Comparison of ENCODE assay signal across 9 mouse cellular contexts in genomic region chr8:72321635-72322441, GRCm38 (mm10). TPM values are rescaled to one million over a fixed set of nuclear protein-coding genes. Genes with fewer than 3 reads are reported as not detected.
A peak's percentile ranks its signal among the peaks of the same experiment; 100 is the strongest.
DNase-seq lines count a peak whose midpoint lies in the region; ATAC-seq and TF ChIP-seq lines count a peak whose summit lies in the region.
"Had no signal": no experiment of that assay in that cellular context is flagged by ENCODE, and none has a peak within 500 bp of the region (broad histone marks: within the 10 kb centered on the region; RNA-seq: fewer than 3 reads in every experiment).

No protein-coding gene starts in this region.

- no peaks in the 10 kb centered on the region for H3K4me1 ChIP-seq in kidney, adult 2 months (ENCODE audit: control insufficient read depth, insufficient read depth, low read length)
- H3K4me1 ChIP-seq in bone marrow macrophage, adult 2 months (ENCODE audit: control insufficient read depth, insufficient read depth, low read length): peaks cover 60% of the 10 kb centered on the region
- peaks cover 50% of the 10 kb centered on the region for H3K4me1 ChIP-seq in liver, embryonic 13.5 days (replicated peaks)

- no peaks in the 10 kb centered on the region for H3K9me3 ChIP-seq in liver, embryonic 13.5 days (replicated peaks)

- H3K4me3 ChIP-seq in kidney, adult 2 months (ENCODE audit: insufficient read depth, low read depth, low read length): peak overlapping the region; percentile 59
- H3K4me3 ChIP-seq in bone marrow macrophage, adult 2 months (ENCODE audit: insufficient read depth, low read length): 0 out of 2 replicates have a peak overlapping the region, but pooled peaks have one; percentile 12
- H3K4me3 ChIP-seq in liver, embryonic 13.5 days (replicated peaks): no peak overlapping the region

- no peak for DNase-seq in kidney, adult 2 months
- DNase-seq in kidney, adult 18-20 months: no peak
- DNase-seq in CD4-positive helper T cell, adult 2 months (ENCODE audit: low read depth, low spot score): peak; percentile 75
- no peak for DNase-seq in liver, embryonic 13.5 days
- DNase-seq in yolk sac, embryonic 10.5 days (ENCODE audit: low spot score): no peak
- DNase-seq in embryo, embryonic 11 days: no peak
- no peak for DNase-seq in gastrocnemius, adult 18-20 months (ENCODE audit: low spot score)
- DNase-seq: cerebellum, adult 18-20 months had no signal

- no peaks in the 10 kb centered on the region for H3K36me3 ChIP-seq in kidney, adult 2 months (ENCODE audit: control insufficient read depth, insufficient read depth, low read length)
- H3K36me3 ChIP-seq in liver, embryonic 13.5 days: no peaks in the 10 kb centered on the region

- H3K4me2 ChIP-seq in liver, embryonic 13.5 days: peak overlapping the region; percentile 81; the same call in 1 of the 2 replicates

- TF ChIP-seq CTCF in kidney, adult 2 months (conservative IDR thresholded peaks at IDR 0.05; ENCODE audit: insufficient read depth, insufficient read length, low read depth, low read length): no peak
- TF ChIP-seq CTCF in bone marrow macrophage, adult 2 months (IDR thresholded peaks at IDR 0.05; ENCODE audit: low read depth, low read length): no peak

- 80% methylated on average over 20 of the region's 20 CpGs for WGBS in kidney, adult 2 months
- 83% methylated on average over 20 of the region's 20 CpGs for whole genome bisulfite sequencing in liver, embryonic 13.5 days (ENCODE audit: insufficient replicate concordance)

- peak overlapping the region; percentile 5 for H3K27ac ChIP-seq in kidney, adult 2 months (ENCODE audit: insufficient read depth, low read depth, low read length)
- peak overlapping the region; percentile 64 for H3K27ac ChIP-seq in bone marrow macrophage, adult 2 months (ENCODE audit: insufficient read depth, low read depth, low read length)
- no peak overlapping the region for H3K27ac ChIP-seq in liver, embryonic 13.5 days

- TF ChIP-seq POLR2A in kidney, adult 2 months (IDR thresholded peaks at IDR 0.05; ENCODE audit: low read depth, low read length): no peak
- no peak for TF ChIP-seq POLR2A in bone marrow macrophage, adult 2 months (IDR thresholded peaks at IDR 0.05; ENCODE audit: borderline replicate concordance, low read depth, low read length)

- no peak for ATAC-seq in liver, embryonic 13.5 days (ENCODE audit: low read depth)

- H3K9ac ChIP-seq in liver, embryonic 13.5 days: no peak overlapping the region

- H3K27me3 ChIP-seq in kidney, adult 2 months (replicated peaks; ENCODE audit: control insufficient read depth, insufficient read depth, low read length): no peaks in the 10 kb centered on the region
- H3K27me3 ChIP-seq in liver, embryonic 13.5 days: peaks cover 50% of the 10 kb centered on the region

RNA-seq across cellular contexts. Expression of gene Klf2, which starts 3.0 kb away (rescaled TPM):
- polyA plus RNA-seq in kidney, adult 2 months (2012; rRNA removed): 20.9 and 22.2 TPM in 2 replicates
- 34.3 and 37.1 TPM in 2 replicates for polyA plus RNA-seq in bone marrow macrophage, adult 2 months (2012; ENCODE audit: insufficient read depth, insufficient read length, missing spikeins)
- 2.1 and 2.9 TPM in 2 replicates for polyA plus RNA-seq in liver, embryonic 13.5 days (2015; fragmentation: Nextera tagmentation; extraction: Ambion mirVana)
- 10 to 100 TPM; 22.5 to 37.9 TPM for total RNA-seq in gastrocnemius, adult 18-20 months (2021)

RNA-seq across cellular contexts. Expression of gene Gm10282, which starts 16.8 kb away (rescaled TPM):
- 1.8 and 2.8 TPM in 2 replicates for polyA plus RNA-seq in kidney, adult 2 months (2012; rRNA removed)
- 6.7 TPM in 1 of 2 replicates, not detected in the other for polyA plus RNA-seq in bone marrow macrophage, adult 2 months (2012; ENCODE audit: insufficient read depth, insufficient read length, missing spikeins)
- 8.9 and 11.2 TPM in 2 replicates for polyA plus RNA-seq in liver, embryonic 13.5 days (2015; fragmentation: Nextera tagmentation; extraction: Ambion mirVana)
- total RNA-seq in gastrocnemius, adult 18-20 months (2021): 1 to 10 TPM; 1.8 to 3.4 TPM
